Mouse (Mus musculus): ENCODE measurements around the gene Ocln. TPM values are rescaled to one million over a fixed set of nuclear protein-coding genes. Genes with fewer than 3 reads are reported as not detected.

Ocln gene
- total RNA-seq, 1 experiment, result 6.2 TPM

DNA sequence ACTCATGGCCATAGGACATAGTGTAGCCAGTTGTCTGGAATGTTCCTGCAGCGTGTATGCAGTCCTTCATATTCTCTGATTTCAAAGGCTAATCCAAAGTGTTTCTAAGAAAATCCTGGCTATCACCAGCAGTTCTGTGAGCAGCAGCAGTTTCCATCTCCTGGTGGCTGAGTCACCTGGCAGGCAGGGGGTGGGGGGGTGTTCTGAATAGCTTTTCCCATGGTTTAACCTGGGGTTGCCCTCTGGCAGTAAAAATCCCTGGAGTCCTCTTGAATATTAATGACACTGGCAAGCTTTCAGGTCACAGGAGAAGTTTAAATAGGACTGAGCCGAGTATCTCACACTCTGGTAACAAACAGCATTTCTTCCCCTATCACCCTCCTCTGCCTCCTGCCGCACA lies 29.2 kb upstream of the Ocln start:
- no peak overlapping the region for H3K27ac ChIP-seq (ENCODE audit: insufficient read depth, low read depth, low read length, poor library complexity, severe bottlenecking)
- no peak for DNase-seq (ENCODE audit: low read depth, low spot score)
- in situ Hi-C loops (cut with MboI; ENCODE audit: low sequenced_read_pairs in 2 of 2, unreplicated experiment in 2 of 2), result no loop called here
- H3K9me3 ChIP-seq (ENCODE audit: control insufficient read depth, insufficient read depth, low read depth, low read length), result no peaks in the 10 kb centered on the region
- H3K4me1 ChIP-seq (ENCODE audit: control insufficient read depth in 2 of 2, insufficient read depth in 2 of 2, low read length in 2 of 2, poor library complexity in 1 of 2), result no peaks in the 10 kb centered on the region
- H3K9ac ChIP-seq (ENCODE audit: insufficient read depth, low read depth, low read length, poor library complexity, severe bottlenecking), result no peak overlapping the region
- H3K4me3 ChIP-seq (ENCODE audit: insufficient read depth in 1 of 2, low read depth in 1 of 2, low read length in 2 of 2, poor library complexity in 1 of 2, severe bottlenecking in 1 of 2), result no peak overlapping the region
- TF ChIP-seq ZNF384 (IDR thresholded peaks at IDR 0.05; ENCODE audit: low read depth, low read length) (no peak), MAFK (IDR thresholded peaks at IDR 0.05; ENCODE audit: insufficient read depth, low read depth, low read length) (no peak), HCFC1 (IDR thresholded peaks at IDR 0.05; ENCODE audit: borderline replicate concordance, insufficient read depth, low read length) (no peak), CHD2 (IDR thresholded peaks at IDR 0.05; ENCODE audit: low read depth, low read length) (no peak), ZC3H11A (IDR thresholded peaks at IDR 0.05; ENCODE audit: borderline replicate concordance, low read depth, low read length) (no peak)
- no peaks in the 10 kb centered on the region for H3K36me3 ChIP-seq (ENCODE audit: control insufficient read depth, insufficient read depth, low read length, poor library complexity, severe bottlenecking)

DNA sequence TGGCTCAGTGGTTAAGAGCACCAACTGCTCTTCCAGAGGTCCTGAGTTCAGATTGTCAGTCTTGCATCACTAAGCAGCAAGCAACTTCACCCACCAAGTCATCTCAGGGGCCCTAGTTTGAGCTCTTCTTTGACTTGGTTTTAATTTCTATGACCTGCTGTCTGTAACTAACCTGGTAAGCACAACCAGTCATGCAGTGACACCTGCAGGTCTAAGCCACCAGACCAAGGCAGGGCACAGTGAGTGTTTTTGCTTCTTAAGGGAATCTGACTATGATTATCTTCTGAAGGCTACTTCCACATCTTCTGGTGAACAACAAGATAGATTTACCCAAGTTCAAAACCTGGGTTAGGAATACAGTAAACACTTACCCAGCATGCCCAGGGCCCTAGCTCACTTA lies 27.4 kb upstream of the Ocln start:
- DNase-seq (ENCODE audit: low read depth, low spot score), result no peak
- H3K4me3 ChIP-seq (ENCODE audit: insufficient read depth in 1 of 2, low read depth in 1 of 2, low read length in 2 of 2, poor library complexity in 1 of 2, severe bottlenecking in 1 of 2), result no peak overlapping the region
- no peaks in the 10 kb centered on the region for H3K9me3 ChIP-seq (ENCODE audit: control insufficient read depth, insufficient read depth, low read depth, low read length)
- no peak for TF ChIP-seq ZC3H11A (IDR thresholded peaks at IDR 0.05; ENCODE audit: borderline replicate concordance, low read depth, low read length)
- no peak for TF ChIP-seq CHD2 (IDR thresholded peaks at IDR 0.05; ENCODE audit: low read depth, low read length)
- TF ChIP-seq MAFK (IDR thresholded peaks at IDR 0.05; ENCODE audit: insufficient read depth, low read depth, low read length), result no peak
- no peak for TF ChIP-seq ZNF384 (IDR thresholded peaks at IDR 0.05; ENCODE audit: low read depth, low read length)
- no peak for TF ChIP-seq HCFC1 (IDR thresholded peaks at IDR 0.05; ENCODE audit: borderline replicate concordance, insufficient read depth, low read length)
- in situ Hi-C loops (cut with MboI; ENCODE audit: low sequenced_read_pairs in 2 of 2, unreplicated experiment in 2 of 2), result no loop called here
- H3K36me3 ChIP-seq (ENCODE audit: control insufficient read depth, insufficient read depth, low read length, poor library complexity, severe bottlenecking), result no peaks in the 10 kb centered on the region
- no peak overlapping the region for H3K27ac ChIP-seq (ENCODE audit: insufficient read depth, low read depth, low read length, poor library complexity, severe bottlenecking)
- H3K9ac ChIP-seq (ENCODE audit: insufficient read depth, low read depth, low read length, poor library complexity, severe bottlenecking), result no peak overlapping the region
- no peaks in the 10 kb centered on the region; a peak in 1 of 4 replicates for H3K4me1 ChIP-seq (ENCODE audit: control insufficient read depth in 2 of 2, insufficient read depth in 2 of 2, low read length in 2 of 2, poor library complexity in 1 of 2)

DNA sequence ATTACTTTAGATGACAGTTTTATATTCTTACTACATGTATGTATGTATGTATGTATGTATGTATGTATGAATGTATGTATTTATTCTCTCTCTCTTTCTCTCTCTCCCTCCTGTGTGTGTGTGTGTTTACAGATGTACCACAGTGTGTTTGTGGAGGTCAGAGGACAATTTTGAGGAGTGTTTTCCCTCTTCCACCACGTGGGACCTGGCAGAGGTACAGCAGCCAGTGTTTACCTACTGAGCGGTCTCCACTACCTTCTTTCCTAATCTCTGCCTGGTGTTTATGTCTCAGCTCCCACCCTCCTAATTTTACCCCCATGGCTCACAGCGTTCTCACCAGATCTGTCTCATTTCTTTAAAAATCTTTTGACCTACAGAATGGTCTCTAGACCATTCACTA lies 26.7 kb upstream of the Ocln start:
- Histone ChIP-seq H3K9me3 (ENCODE audit: control insufficient read depth, insufficient read depth, low read depth, low read length) (no peaks in the 10 kb centered on the region), H3K4me3 (ENCODE audit: insufficient read depth in 1 of 2, low read depth in 1 of 2, low read length in 2 of 2, poor library complexity in 1 of 2, severe bottlenecking in 1 of 2) (no peak overlapping the region), H3K27ac (ENCODE audit: insufficient read depth, low read depth, low read length, poor library complexity, severe bottlenecking) (no peak overlapping the region), H3K36me3 (ENCODE audit: control insufficient read depth, insufficient read depth, low read length, poor library complexity, severe bottlenecking) (no peaks in the 10 kb centered on the region), H3K4me1 (ENCODE audit: control insufficient read depth in 2 of 2, insufficient read depth in 2 of 2, low read length in 2 of 2, poor library complexity in 1 of 2) (no peaks in the 10 kb centered on the region; a peak in 1 of 4 replicates), H3K9ac (ENCODE audit: insufficient read depth, low read depth, low read length, poor library complexity, severe bottlenecking) (no peak overlapping the region)
- DNase-seq (ENCODE audit: low read depth, low spot score), result no peak
- in situ Hi-C loops (cut with MboI; ENCODE audit: low sequenced_read_pairs in 2 of 2, unreplicated experiment in 2 of 2), result no loop called here
- TF ChIP-seq ZC3H11A (IDR thresholded peaks at IDR 0.05; ENCODE audit: borderline replicate concordance, low read depth, low read length), result no peak
- TF ChIP-seq CHD2 (IDR thresholded peaks at IDR 0.05; ENCODE audit: low read depth, low read length), result no peak
- TF ChIP-seq ZNF384 (IDR thresholded peaks at IDR 0.05; ENCODE audit: low read depth, low read length), result no peak
- no peak for TF ChIP-seq MAFK (IDR thresholded peaks at IDR 0.05; ENCODE audit: insufficient read depth, low read depth, low read length)
- no peak for TF ChIP-seq HCFC1 (IDR thresholded peaks at IDR 0.05; ENCODE audit: borderline replicate concordance, insufficient read depth, low read length)

DNA sequence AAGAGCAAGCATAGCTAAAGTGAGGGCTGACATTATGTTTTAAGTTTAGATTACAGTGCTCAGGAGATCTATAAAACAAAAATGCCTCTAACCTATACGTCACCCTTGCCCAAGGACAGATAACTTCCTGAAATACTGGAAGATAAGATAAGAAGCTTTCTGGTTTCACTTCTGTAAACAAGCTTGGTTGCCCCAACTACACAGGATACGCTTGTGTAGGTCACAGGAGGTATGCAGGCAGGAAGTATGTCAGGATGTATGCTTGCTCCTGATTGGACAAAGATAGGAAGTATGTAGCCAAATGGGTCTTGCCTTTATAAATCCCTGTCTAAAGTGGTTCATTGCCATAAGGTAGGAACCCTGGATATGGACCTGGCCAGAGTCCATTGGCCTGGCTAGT lies 23.4 kb upstream of the Ocln start:
- H3K4me1 ChIP-seq (ENCODE audit: control insufficient read depth in 2 of 2, insufficient read depth in 2 of 2, low read length in 2 of 2, poor library complexity in 1 of 2), result peaks cover 0 to 2% of the 10 kb centered on the region in 2 experiments; a peak in 1 of 4 replicates
- DNase-seq (ENCODE audit: low read depth, low spot score), result no peak
- in situ Hi-C loops (cut with MboI; ENCODE audit: low sequenced_read_pairs in 2 of 2, unreplicated experiment in 2 of 2), result no loop called here
- no peaks in the 10 kb centered on the region for H3K36me3 ChIP-seq (ENCODE audit: control insufficient read depth, insufficient read depth, low read length, poor library complexity, severe bottlenecking)
- TF ChIP-seq CHD2 (IDR thresholded peaks at IDR 0.05; ENCODE audit: low read depth, low read length) (no peak), HCFC1 (IDR thresholded peaks at IDR 0.05; ENCODE audit: borderline replicate concordance, insufficient read depth, low read length) (no peak), ZNF384 (IDR thresholded peaks at IDR 0.05; ENCODE audit: low read depth, low read length) (no peak), ZC3H11A (IDR thresholded peaks at IDR 0.05; ENCODE audit: borderline replicate concordance, low read depth, low read length) (no peak), MAFK (IDR thresholded peaks at IDR 0.05; ENCODE audit: insufficient read depth, low read depth, low read length) (no peak)
- H3K9ac ChIP-seq (ENCODE audit: insufficient read depth, low read depth, low read length, poor library complexity, severe bottlenecking), result no peak overlapping the region
- no peak overlapping the region for H3K4me3 ChIP-seq (ENCODE audit: insufficient read depth in 1 of 2, low read depth in 1 of 2, low read length in 2 of 2, poor library complexity in 1 of 2, severe bottlenecking in 1 of 2)
- H3K27ac ChIP-seq (ENCODE audit: insufficient read depth, low read depth, low read length, poor library complexity, severe bottlenecking), result no peak overlapping the region
- H3K9me3 ChIP-seq (ENCODE audit: control insufficient read depth, insufficient read depth, low read depth, low read length), result no peaks in the 10 kb centered on the region

DNA sequence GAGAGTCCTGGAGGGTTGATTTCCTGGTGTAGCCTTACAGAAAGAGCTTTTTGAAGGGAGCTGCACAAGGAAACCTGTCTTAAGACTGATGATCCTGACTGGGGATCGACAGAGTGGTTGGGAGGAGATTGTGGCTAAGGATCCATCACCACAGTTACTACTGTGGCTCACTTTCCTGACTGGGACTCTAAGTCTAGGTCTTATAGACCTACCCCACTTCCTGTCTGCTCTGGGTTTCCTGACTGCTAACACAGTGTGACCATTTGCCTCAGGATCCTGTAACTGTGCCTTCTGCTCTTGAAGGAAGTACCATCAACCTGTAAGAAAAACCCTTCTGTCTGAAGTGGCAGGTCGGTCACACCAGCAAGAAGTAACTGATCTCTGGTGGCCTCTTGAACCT lies 18.2 kb upstream of the Ocln start:
- H3K4me3 ChIP-seq (ENCODE audit: insufficient read depth in 1 of 2, low read depth in 1 of 2, low read length in 2 of 2, poor library complexity in 1 of 2, severe bottlenecking in 1 of 2), result no peak overlapping the region
- no peaks in the 10 kb centered on the region for H3K36me3 ChIP-seq (ENCODE audit: control insufficient read depth, insufficient read depth, low read length, poor library complexity, severe bottlenecking)
- H3K9me3 ChIP-seq (ENCODE audit: control insufficient read depth, insufficient read depth, low read depth, low read length), result no peaks in the 10 kb centered on the region
- peaks cover 0 to 2% of the 10 kb centered on the region in 2 experiments; a peak in 1 of 4 replicates for H3K4me1 ChIP-seq (ENCODE audit: control insufficient read depth in 2 of 2, insufficient read depth in 2 of 2, low read length in 2 of 2, poor library complexity in 1 of 2)
- in situ Hi-C loops (cut with MboI; ENCODE audit: low sequenced_read_pairs in 2 of 2, unreplicated experiment in 2 of 2), result no loop called here
- TF ChIP-seq HCFC1 (IDR thresholded peaks at IDR 0.05; ENCODE audit: borderline replicate concordance, insufficient read depth, low read length), result no peak
- no peak for TF ChIP-seq ZNF384 (IDR thresholded peaks at IDR 0.05; ENCODE audit: low read depth, low read length)
- no peak overlapping the region for H3K9ac ChIP-seq (ENCODE audit: insufficient read depth, low read depth, low read length, poor library complexity, severe bottlenecking)
- DNase-seq (ENCODE audit: low read depth, low spot score), result no peak
- no peak overlapping the region for H3K27ac ChIP-seq (ENCODE audit: insufficient read depth, low read depth, low read length, poor library complexity, severe bottlenecking)

Measured in ES-E14 (cell line).